Mouse (Mus musculus) lung, adult 10 weeks (tissue): Measurements from ENCODE around the gene Cfap74. TPM values are rescaled to one million over a fixed set of nuclear protein-coding genes. Genes with fewer than 3 reads are reported as not detected.

ENCODE experiments used
- polyA plus RNA-seq: library from polyadenylated mRNA; stranded (reverse); fragments of 350-450 nt; fragmentation: Illumina TruSeq; extraction: RNeasy Lipid Tissue Mini Kit (QIAGEN cat#74804); gene quantifications from one replicate; pipeline ENCODE4 v1.2.3, GENCODE M21; 2014; ENCODE audit warnings: low read depth, low replicate concordance; ENCODE audit not compliant: insufficient read depth

Cfap74 gene
- polyA plus RNA-seq: 2.1 TPM

DNA sequence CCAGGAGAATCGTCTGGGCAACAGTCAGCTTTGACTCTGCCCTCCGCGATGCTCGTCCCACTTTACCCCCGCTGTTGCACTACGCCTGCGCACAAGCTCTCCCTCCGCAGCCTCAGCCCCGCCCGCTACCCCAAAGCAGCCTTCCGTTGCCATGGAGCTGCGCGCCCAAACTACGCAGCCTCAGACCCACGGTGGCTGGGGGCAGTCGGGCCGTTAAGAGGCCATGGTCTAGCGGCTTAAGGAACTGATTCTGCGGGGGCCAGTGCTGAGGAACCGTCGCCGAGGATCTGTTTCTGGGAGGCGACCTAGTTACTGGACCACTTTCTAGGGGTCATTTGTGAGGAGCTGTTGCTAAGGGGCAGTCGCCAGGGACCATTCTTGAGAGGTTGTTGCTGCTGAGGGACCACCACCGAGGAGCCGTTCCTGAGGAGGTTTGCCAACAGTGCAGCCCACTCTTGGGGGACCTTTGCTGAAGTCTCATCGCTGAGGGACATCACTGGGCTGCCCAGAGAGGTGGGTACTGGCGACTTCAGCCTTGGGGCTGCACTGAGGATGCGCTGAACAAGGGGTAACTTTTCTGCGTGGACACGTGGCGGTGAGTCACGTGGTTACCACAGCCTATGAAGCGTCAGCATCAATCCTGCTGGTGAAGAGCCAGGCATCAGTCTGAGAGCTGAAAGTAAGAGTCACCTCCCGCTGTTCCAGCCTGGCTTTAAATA lies at the start of gene Cfap74:
TSS of gene Cfap74 (plus strand) at position 133 of the 719 bp plus-strand sequence.

DNA sequence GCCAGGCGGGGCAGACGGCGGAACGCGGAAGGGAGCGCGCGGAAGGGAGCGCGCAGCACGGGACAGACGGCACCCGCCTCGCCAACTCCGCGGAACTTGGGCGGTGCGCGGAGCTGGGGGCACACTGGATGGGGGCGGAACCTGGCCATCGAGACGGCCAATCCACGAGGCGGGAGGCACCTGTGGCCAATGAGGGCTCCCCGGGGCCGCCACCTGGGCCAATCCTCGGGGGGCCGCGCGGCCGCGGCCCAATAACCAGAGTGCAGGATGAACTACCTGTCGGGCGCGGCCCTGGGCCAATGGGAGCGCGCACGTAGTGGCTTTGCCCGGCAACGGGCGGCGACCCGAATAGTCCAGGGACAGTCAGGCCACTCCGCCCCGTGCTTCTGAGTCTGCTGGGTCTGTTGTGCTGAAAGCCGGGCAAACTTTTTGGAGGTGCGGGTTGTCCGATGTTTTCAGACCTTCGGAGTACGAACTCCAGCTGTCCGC lies 47.6 kb upstream of the Cfap74 start, which contains the start of gene Prkcz:
TSS of gene Prkcz (minus strand) at position 59 of the 489 bp plus-strand sequence.

DNA sequence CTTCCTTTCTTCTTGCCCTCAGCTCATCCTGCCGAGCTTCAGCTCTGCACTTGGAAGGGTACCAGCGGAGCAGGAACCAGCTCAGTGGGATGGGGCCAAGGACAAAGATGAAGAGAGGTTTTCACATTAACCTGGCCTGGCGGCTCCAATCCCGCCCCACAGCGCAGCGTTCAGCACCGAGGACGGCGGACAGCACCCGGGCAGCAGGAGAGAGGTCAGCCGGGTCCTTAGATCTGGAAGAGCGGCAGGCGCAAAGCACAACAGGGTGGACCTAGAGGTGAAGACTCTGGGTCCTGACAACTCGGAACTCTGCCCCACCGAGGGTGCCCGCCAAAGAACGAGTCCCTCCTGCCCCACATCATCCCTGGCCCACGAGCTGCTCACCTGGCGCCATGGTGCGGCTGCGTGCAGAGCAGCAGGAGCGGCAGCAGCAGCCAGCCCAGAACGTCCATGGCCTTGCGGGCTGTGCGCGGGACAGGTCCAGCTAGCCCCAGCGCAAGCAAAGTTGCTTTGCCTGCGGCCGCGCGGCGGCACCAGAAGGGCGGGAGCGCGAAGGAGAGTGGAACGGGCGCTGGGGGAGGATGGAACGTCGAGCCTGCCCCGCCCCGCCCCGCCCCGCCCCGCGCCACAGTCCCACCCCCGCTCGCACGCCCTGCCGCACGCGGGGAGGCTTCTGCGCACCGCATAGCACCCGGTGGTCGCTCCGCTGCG lies 11.3 kb upstream of the Cfap74 start, which contains the start of gene Gabrd:
TSS of gene Gabrd (minus strand) at position 602 of the 711 bp plus-strand sequence.

DNA sequence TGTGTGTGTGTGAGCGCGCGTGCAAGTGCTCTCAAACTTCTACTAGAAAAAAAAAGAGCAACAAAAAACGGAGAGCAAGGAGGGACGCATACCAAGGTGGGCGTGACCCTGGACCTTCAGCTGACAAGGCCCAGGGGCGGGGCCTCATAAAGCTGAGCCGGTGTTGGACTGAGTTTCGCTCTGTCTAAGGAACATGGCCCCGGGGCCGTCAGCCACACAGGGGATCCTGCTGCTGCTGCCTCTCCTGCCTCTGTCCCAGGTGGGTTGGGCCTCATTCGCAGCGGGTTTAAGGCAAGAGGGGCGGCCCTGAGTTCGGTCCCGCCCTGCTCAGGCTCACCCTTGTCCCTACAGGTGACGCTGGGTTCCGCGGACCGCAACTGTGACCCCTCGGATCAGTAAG lies 60.0 kb downstream of the Cfap74 start, which contains the start of gene Tmem52:
TSS of gene Tmem52 (plus strand) at position 163 of the 400 bp plus-strand sequence.

DNA sequence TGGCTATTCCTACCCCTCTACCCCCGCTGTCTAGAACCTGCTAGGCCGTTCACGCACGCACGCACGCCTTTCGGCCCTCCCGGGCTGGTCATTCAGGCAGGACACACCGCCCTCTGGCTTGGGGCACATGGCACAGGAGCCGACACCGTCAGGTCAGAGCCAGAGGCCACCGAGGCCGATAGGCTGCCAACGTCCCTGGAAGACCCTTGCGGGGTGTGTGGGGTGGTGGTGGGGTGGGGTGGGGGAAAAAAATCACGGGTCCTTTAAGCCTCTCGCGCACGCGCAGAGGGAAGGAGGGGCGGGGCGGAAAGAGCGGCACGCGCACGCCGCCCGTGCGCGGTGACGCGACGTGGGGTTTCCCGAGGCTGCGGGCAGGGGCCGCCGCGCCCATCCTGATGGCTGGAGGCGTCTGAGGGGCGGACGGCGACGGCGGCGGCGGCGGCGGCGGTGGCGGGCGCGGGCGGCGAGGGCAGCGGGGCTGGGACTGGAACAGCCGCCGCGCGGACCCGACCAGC lies 82.1 kb downstream of the Cfap74 start, which contains the start of gene Gnb1:
TSS of gene Gnb1 (plus strand) at position 372 of the 515 bp plus-strand sequence.

Other genes starting within 250 kb of the Cfap74 start
- 36.4 TPM for gene Ski, start 186.6 kb upstream of the Cfap74 start, polyA plus RNA-seq
- 38.7 TPM for gene Faap20, start 159.4 kb upstream of the Cfap74 start, polyA plus RNA-seq
- 28.0 TPM for gene Prkcz, start 47.8 kb upstream of the Cfap74 start, polyA plus RNA-seq
- gene Gabrd, start 11.1 kb upstream of the Cfap74 start, polyA plus RNA-seq: 0.35 TPM
- 1.1 TPM for gene Tmem52, start 59.9 kb downstream of the Cfap74 start, polyA plus RNA-seq
- 229 TPM for gene Gnb1, start 82.2 kb downstream of the Cfap74 start, polyA plus RNA-seq
- 65.4 TPM for gene Nadk, start 153.2 kb downstream of the Cfap74 start, polyA plus RNA-seq
- gene Slc35e2, start 192.2 kb downstream of the Cfap74 start, polyA plus RNA-seq: 2.7 TPM
- 47.0 TPM for gene Cdk11b, start 215.7 kb downstream of the Cfap74 start, polyA plus RNA-seq
- not detected for gene Gm10563, start 236.2 kb downstream of the Cfap74 start, polyA plus RNA-seq
- gene Mmp23, start 244.2 kb downstream of the Cfap74 start, polyA plus RNA-seq: 18.4 TPM